Mouse (Mus musculus) layer of hippocampus, adult 18-20 months (tissue): ENCODE measurements around the gene Ccer2. TPM values are rescaled to one million over a fixed set of nuclear protein-coding genes. Genes with fewer than 3 reads are reported as not detected.

Experiments
- DNase-seq, 2 experiments: peaks; one replicate each; pipeline ENCODE4 v3.0.0; 2022; ENCODE audit warnings: low spot score in 2 of 2
- total RNA-seq, 2 experiments: library from RNA; stranded (reverse); gene quantifications; 2 replicates each; pipeline ENCODE4 v1.2.3; 2021

Ccer2 gene
- total RNA-seq, 2 experiments from 2014 or later = 0.30 to 0.63 TPM

GRCm38 (mm10) chr7:28741709-28742438 is 14.1 kb upstream of the Ccer2 start, which contains the start of the genes Mrps12 and Sars2:
Gene Mrps12, minus strand, starts transcription at chr7:28741820.
Gene Sars2, plus strand, starts transcription at chr7:28741992.
- peak; percentile 96 to 99 for DNase-seq

GRCm38 (mm10) chr7:28749935-28750334 is 6.0 kb upstream of the Ccer2 start:
- DNase-seq = no peak

- no peak for DNase-seq
These were observed 2.6 kb downstream of the Ccer2 start for GRCm38 (mm10) chr7:28758623-28759022.

GRCm38 (mm10) chr7:28761907-28762306 is 5.9 kb downstream of the Ccer2 start:
- DNase-seq = no peak

- DNase-seq = no peak
These were observed 9.2 kb downstream of the Ccer2 start for GRCm38 (mm10) chr7:28765211-28765610.

- peak; percentile 98 to 100 for DNase-seq
These were observed 10.4 kb downstream of the Ccer2 start, which contains the start of gene Sirt2 for GRCm38 (mm10) chr7:28766173-28766879. Gene Sirt2, plus strand, starts transcription at chr7:28766735.

- DNase-seq = no peak
These were observed 10.9 kb downstream of the Ccer2 start for GRCm38 (mm10) chr7:28766910-28767309.

- no peak for DNase-seq
These were observed 11.5 kb downstream of the Ccer2 start, which contains the start of gene Nfkbib for GRCm38 (mm10) chr7:28767462-28767965. Gene Nfkbib, minus strand, starts transcription at chr7:28767512.

GRCm38 (mm10) chr7:28769414-28769958 is 13.5 kb downstream of the Ccer2 start:
- DNase-seq = no peak

- DNase-seq = no peak
These were observed 14.3 kb downstream of the Ccer2 start for GRCm38 (mm10) chr7:28770309-28770708.

GRCm38 (mm10) chr7:28771867-28772266 is 15.9 kb downstream of the Ccer2 start:
- no peak for DNase-seq

- DNase-seq = no peak
These were observed 17.2 kb downstream of the Ccer2 start for GRCm38 (mm10) chr7:28773163-28773562.

- peak in 1 of 2 experiments; percentile 35 for DNase-seq
These were observed 18.2 kb downstream of the Ccer2 start for GRCm38 (mm10) chr7:28774164-28774563.

- no peak for DNase-seq
These were observed 19.2 kb downstream of the Ccer2 start for GRCm38 (mm10) chr7:28775129-28775528.

GRCm38 (mm10) chr7:28778825-28779224 is 22.9 kb downstream of the Ccer2 start:
- DNase-seq = no peak

GRCm38 (mm10) chr7:28780067-28780658 is 24.2 kb downstream of the Ccer2 start:
- peak; percentile 81 to 96 for DNase-seq

- DNase-seq = no peak
These were observed 24.9 kb downstream of the Ccer2 start for GRCm38 (mm10) chr7:28780857-28781256.

GRCm38 (mm10) chr7:28781261-28781663 is 25.3 kb downstream of the Ccer2 start:
- no peak for DNase-seq

- DNase-seq = no peak
These were observed 29.2 kb downstream of the Ccer2 start for GRCm38 (mm10) chr7:28785161-28785560.

GRCm38 (mm10) chr7:28787884-28788283 is 31.9 kb downstream of the Ccer2 start:
- no peak for DNase-seq
